Mouse (Mus musculus): ENCODE data around the gene Esp6. TPM values are rescaled to one million over a fixed set of nuclear protein-coding genes. Genes with fewer than 3 reads are reported as not detected.

Gene Esp6
- not detected for total RNA-seq (2023)

GRCm38 (mm10) chr17:40561207-40561606 lies at the start of gene Esp6:
Gene Esp6 (plus strand): TSS chr17:40561507.

DNA sequence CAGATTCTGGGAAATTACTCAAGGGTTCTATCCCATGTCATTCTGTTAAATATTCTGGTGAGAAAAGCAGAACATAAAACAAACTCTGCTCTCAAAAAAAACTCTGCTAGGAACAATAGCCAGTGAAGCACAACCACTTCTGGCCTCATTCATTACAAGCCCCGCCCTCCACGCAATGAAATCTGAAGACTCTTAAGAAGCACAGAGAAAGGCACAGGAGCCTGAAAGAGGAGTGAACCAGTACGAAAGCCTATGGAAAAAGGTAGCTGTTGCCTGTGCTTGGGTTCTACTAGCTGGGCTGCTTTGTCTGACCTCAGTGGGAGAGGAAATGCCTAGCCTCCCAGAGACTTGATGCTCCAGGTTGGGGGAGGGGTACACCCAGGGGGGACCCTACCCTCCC lies 41.5 kb upstream of the Esp6 start, which contains the start of gene Esp8:
Gene Esp8 (plus strand): TSS at position 205 of the 400 bp plus-strand sequence.

DNA sequence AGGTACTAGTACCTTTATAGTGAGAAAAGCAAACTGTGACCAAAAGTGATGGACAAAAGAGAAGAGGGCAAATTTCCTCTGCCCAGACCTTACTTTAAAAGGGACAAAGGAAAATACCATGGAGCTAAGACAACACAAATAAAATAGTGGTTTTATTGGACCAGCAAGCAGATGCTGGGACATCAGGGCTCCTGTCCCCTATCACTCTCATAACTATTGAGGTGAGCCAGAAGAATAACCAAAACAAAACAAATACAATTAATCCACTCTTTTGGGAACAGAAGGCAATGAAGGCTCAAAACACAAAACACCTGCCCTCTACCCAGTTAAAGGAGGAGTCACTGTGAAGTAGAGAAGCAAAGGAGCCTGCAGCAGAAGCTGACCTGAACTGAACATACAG lies 37.0 kb downstream of the Esp6 start, which contains the start of gene Esp4:
Gene Esp4 (plus strand): TSS at position 301 of the 400 bp plus-strand sequence.

Other genes starting within 250 kb of the Esp6 start
- gene Crisp1, start 242.3 kb upstream of the Esp6 start, total RNA-seq (2023) = not detected
- gene Esp8, start 41.5 kb upstream of the Esp6 start, total RNA-seq (2023) = not detected
- gene Esp4, start 37.1 kb downstream of the Esp6 start, total RNA-seq (2023) = not detected
- not detected for gene Esp3, start 70.6 kb downstream of the Esp6 start, total RNA-seq (2023)
- not detected for gene Esp1, start 165.6 kb downstream of the Esp6 start, total RNA-seq (2023)
- not detected for gene Crisp2, start 245.5 kb downstream of the Esp6 start, total RNA-seq (2023)
- 10 to 100 TPM in 1 of 2 experiments, 1 to 10 TPM in 1; 3.0 to 14.5 TPM for gene Rhag, start 249.6 kb downstream of the Esp6 start, total RNA-seq (2023)